Mouse (Mus musculus) B cell, adult (primary cell): ENCODE data around the gene Ercc6l. TPM values are rescaled to one million over a fixed set of nuclear protein-coding genes. Genes with fewer than 3 reads are reported as not detected.

Experiments used
- total RNA-seq: library from RNA; stranded (reverse); gene quantifications from 4 replicates; pipeline ENCODE4 v1.2.4, GENCODE M21; 2023; ENCODE audit not compliant: inconsistent age

The Ercc6l gene
- total RNA-seq = 4.3 to 4.6 TPM (median 4.4 TPM) in 4 replicates

GRCm38 (mm10) chrX:102156618-102157422 is at the start of gene Ercc6l:
Gene Ercc6l, minus strand, starts transcription at chrX:102157091.

GRCm38 (mm10) chrX:102188712-102189497 is 32.0 kb upstream of the Ercc6l start, which contains the start of gene Rps4x:
Gene Rps4x, minus strand, starts transcription at chrX:102189394.

GRCm38 (mm10) chrX:102119042-102119864 is 37.6 kb downstream of the Ercc6l start, which contains the start of gene Pin4:
Gene Pin4, plus strand, starts transcription at chrX:102119447.

Other genes starting within 250 kb of the Ercc6l start
- 0.69 to 1.3 TPM (median 1.2 TPM) in 4 replicates for gene Rtl5, start 85.8 kb downstream of the Ercc6l start, total RNA-seq
- gene Pin4, start 37.6 kb downstream of the Ercc6l start, total RNA-seq = 8.4 to 29.3 TPM (median 19.0 TPM) in 4 replicates
- gene Rps4x, start 32.3 kb upstream of the Ercc6l start, total RNA-seq = 2,270 to 2,451 TPM (median 2,344 TPM) in 4 replicates
- not detected in 4 replicates for gene Cited1, start 95.1 kb upstream of the Ercc6l start, total RNA-seq